Mouse (Mus musculus) cortical plate, adult 2 months (tissue): Measurements from ENCODE around the gene Ehmt2.

Experiments used
- CTCF ChIP-seq: fragments of 200-500 bp; IDR thresholded peaks from 2 replicates; pipeline ENCODE4 v1.5.1; 2011; ENCODE audit warnings: mild to moderate bottlenecking, control low read depth, low read length; ENCODE audit not compliant: insufficient read depth; ENCODE audit errors: extremely low read depth
- POLR2A ChIP-seq: fragments of 200-500 bp; IDR thresholded peaks from 2 replicates; pipeline ENCODE4 v1.6.1; 2011; ENCODE audit warnings: mild to moderate bottlenecking, low read length, control low read depth; ENCODE audit not compliant: insufficient read depth; ENCODE audit errors: extremely low read depth

- TF ChIP-seq POLR2A (no peak), CTCF (no peak)
These were observed 34.0 kb downstream of the Ehmt2 start for GRCm38 (mm10) chr17:34932287-34932686.
